Mouse (Mus musculus) midbrain, embryonic 11.5 days (tissue): ENCODE results near the gene Mndal. TPM values are rescaled to one million over a fixed set of nuclear protein-coding genes. Genes with fewer than 3 reads are reported as not detected.
"Not testable (repeated sequence)": the region's sequence is repeated elsewhere in the genome, so short reads cannot be mapped to it uniquely, and the experiment has no call there.

Experiments used
- ATAC-seq: fragments of 200-750 bp; cut with Nextera tagmentation; 2 replicates; pipeline ENCODE4 v1.8.0; 2017; ENCODE audit warnings: moderate TSS enrichment, moderate library complexity; ENCODE audit not compliant: low FRiP score
- DNase-seq: peaks from one replicate; pipeline ENCODE4 v3.0.0; 2015; ENCODE audit warnings: low spot score; ENCODE audit errors: missing footprints
- H3K27ac ChIP-seq: fragments of 300-500 bp; sonication (generic); 2 replicates; pipeline ENCODE4 v1.5.1; 2014; ENCODE audit warnings: low read depth, low read length
- H3K27me3 ChIP-seq: fragments of 300-500 bp; sonication (generic); 2 replicates; pipeline ENCODE4 v1.6.1; 2014; ENCODE audit warnings: mild to moderate bottlenecking, low read length, moderate library complexity, mixed read lengths; ENCODE audit not compliant: control insufficient read depth, insufficient read depth
- H3K36me3 ChIP-seq: fragments of 300-500 bp; sonication (generic); 2 replicates; pipeline ENCODE4 v1.6.1; 2014; ENCODE audit warnings: mild to moderate bottlenecking, low read length, moderate library complexity, mixed read lengths; ENCODE audit not compliant: control insufficient read depth, insufficient read depth
- H3K4me1 ChIP-seq: fragments of 300-500 bp; sonication (generic); 2 replicates; pipeline ENCODE4 v1.6.1; 2014; ENCODE audit warnings: low read length; ENCODE audit not compliant: control insufficient read depth, insufficient read depth
- H3K4me2 ChIP-seq: fragments of 300-500 bp; sonication (generic); 2 replicates; pipeline ENCODE4 v1.6.1; 2014; ENCODE audit warnings: mild to moderate bottlenecking, moderate library complexity
- H3K4me3 ChIP-seq: fragments of 300-500 bp; sonication (generic); 2 replicates; pipeline ENCODE4 v1.5.1; 2014; ENCODE audit warnings: low read depth, low read length
- H3K9ac ChIP-seq: fragments of 300-500 bp; sonication (generic); 2 replicates; pipeline ENCODE4 v1.6.1; 2014; ENCODE audit warnings: low read length
- H3K9me3 ChIP-seq: fragments of 300-500 bp; sonication (generic); 2 replicates; pipeline ENCODE4 v1.6.1; 2016; ENCODE audit warnings: low read length; ENCODE audit not compliant: control insufficient read depth
- WGBS: fragments of 180-500 bp; shearing (Covaris S2); extraction: QIAGEN DNeasy Blood & Tissue Kit; methylation state at CpG from one replicate; pipeline ENCODE4 v1.1.7; 2014; 5-methylcytosine and 5-hydroxymethylcytosine counted together
- polyA plus RNA-seq: library from polyadenylated mRNA; unstranded; fragments of >200 nt; fragmentation: Nextera tagmentation; extraction: Ambion mirVana; gene quantifications from 2 replicates; pipeline ENCODE4 v1.2.1, GENCODE M21; 2014

Mndal gene
- polyA plus RNA-seq: 0.36 and 0.58 TPM in 2 replicates

GRCm38 (mm10) chr1:173941924-173942779 is at the start of gene Mndal, which contains the start of gene Ifi203:
Mndal (minus strand) TSS chr1:173942491.
Ifi203 (minus strand) TSS chr1:173942672.
- not testable (repeated sequence) for H3K4me3 ChIP-seq, ATAC-seq, H3K9ac ChIP-seq, H3K36me3 ChIP-seq, H3K27me3 ChIP-seq, DNase-seq, H3K4me1 ChIP-seq, H3K4me2 ChIP-seq, H3K27ac ChIP-seq, H3K9me3 ChIP-seq
- 90% methylated on average over 3 of the region's 3 CpGs for WGBS

- H3K4me1 ChIP-seq, DNase-seq, H3K27ac ChIP-seq, H3K4me3 ChIP-seq, H3K9ac ChIP-seq, H3K9me3 ChIP-seq, H3K4me2 ChIP-seq, H3K27me3 ChIP-seq, ATAC-seq, H3K36me3 ChIP-seq: not testable (repeated sequence)
- 86% methylated on average over 6 of the region's 6 CpGs for WGBS
Observed at GRCm38 (mm10) chr1:173982694-173983305, 40.5 kb upstream of the Mndal start, which contains the start of gene Ifi202b. Ifi202b (minus strand) TSS chr1:173982744.

GRCm38 (mm10) chr1:173981038-173981437 is 38.7 kb upstream of the Mndal start:
- H3K4me3 ChIP-seq, H3K9me3 ChIP-seq, H3K36me3 ChIP-seq, H3K4me1 ChIP-seq, H3K27ac ChIP-seq, H3K9ac ChIP-seq, DNase-seq, H3K27me3 ChIP-seq, H3K4me2 ChIP-seq: not testable (repeated sequence)
- peak; percentile 27; the same call in 1 of the 2 replicates for ATAC-seq
- 71% methylated on average over 3 of the region's 3 CpGs for WGBS

- DNase-seq: no peak
- Histone ChIP-seq H3K4me3 (no peak overlapping the region), H3K27ac (no peak overlapping the region), H3K36me3 (no peaks in the 10 kb centered on the region), H3K27me3 (no peaks in the 10 kb centered on the region), H3K9me3 (no peaks in the 10 kb centered on the region), H3K4me1 (no peaks in the 10 kb centered on the region), H3K9ac (no peak overlapping the region), H3K4me2 (no peak overlapping the region)
- ATAC-seq: no peak
Observed at GRCm38 (mm10) chr1:173977622-173978021, 35.3 kb upstream of the Mndal start.

GRCm38 (mm10) chr1:173973111-173973510 is 30.8 kb upstream of the Mndal start:
- Histone ChIP-seq H3K27me3 (no peaks in the 10 kb centered on the region), H3K36me3 (no peaks in the 10 kb centered on the region), H3K9ac (no peak overlapping the region), H3K4me1 (no peaks in the 10 kb centered on the region), H3K27ac (no peak overlapping the region), H3K4me2 (no peak overlapping the region), H3K9me3 (no peaks in the 10 kb centered on the region), H3K4me3 (no peak overlapping the region)
- no peak for ATAC-seq
- no peak for DNase-seq

- H3K4me2 ChIP-seq, H3K4me3 ChIP-seq, H3K27ac ChIP-seq, ATAC-seq, H3K9ac ChIP-seq, H3K4me1 ChIP-seq, H3K27me3 ChIP-seq, DNase-seq, H3K36me3 ChIP-seq, H3K9me3 ChIP-seq: not testable (repeated sequence)
- 81% methylated on average over 1 of the region's 1 CpGs for WGBS
Observed at GRCm38 (mm10) chr1:173961491-173961890, 19.2 kb upstream of the Mndal start.

- not testable (repeated sequence) for H3K27me3 ChIP-seq, H3K4me2 ChIP-seq, H3K36me3 ChIP-seq, H3K4me3 ChIP-seq, H3K9ac ChIP-seq, DNase-seq, H3K9me3 ChIP-seq, H3K27ac ChIP-seq, H3K4me1 ChIP-seq
- ATAC-seq: peak; percentile 58; the same call in 1 of the 2 replicates
- WGBS: 68% methylated on average over 3 of the region's 3 CpGs
Observed at GRCm38 (mm10) chr1:173959998-173960397, 17.7 kb upstream of the Mndal start.

- not testable (repeated sequence) for H3K4me1 ChIP-seq, H3K27me3 ChIP-seq, ATAC-seq, H3K9me3 ChIP-seq, DNase-seq, H3K4me3 ChIP-seq, H3K36me3 ChIP-seq, H3K4me2 ChIP-seq, H3K27ac ChIP-seq, H3K9ac ChIP-seq
- 78% methylated on average over 3 of the region's 3 CpGs for whole genome bisulfite sequencing
Observed at GRCm38 (mm10) chr1:173955839-173956527, 13.7 kb upstream of the Mndal start.
